Mouse (Mus musculus): ENCODE data around the gene Ggnbp2. TPM values are rescaled to one million over a fixed set of nuclear protein-coding genes. Genes with fewer than 3 reads are reported as not detected.
A peak's percentile ranks its signal among the peaks of the same experiment; 100 is the strongest.

Ggnbp2 gene
- polyA plus RNA-seq, 1 experiment, result 522 TPM

GRCm38 (mm10) chr11:84823484-84823897, 47.1 kb downstream of the Ggnbp2 start:
- no peak overlapping the region for H3K4me3 ChIP-seq (ENCODE audit: insufficient read depth, low read depth, low read length)
- WGBS, result 80% methylated on average over 10 of the region's 10 CpGs
- H3K27ac ChIP-seq (ENCODE audit: insufficient read depth, low read depth, low read length), result no peak overlapping the region
- no peak for TF ChIP-seq POLR2A (IDR thresholded peaks at IDR 0.05; ENCODE audit: insufficient read depth, low read depth, low read length)
- TF ChIP-seq CTCF (IDR thresholded peaks at IDR 0.05; ENCODE audit: insufficient read depth, low read depth, low read length), result no peak
- peaks cover 5% of the 10 kb centered on the region for H3K4me1 ChIP-seq (ENCODE audit: control insufficient read depth, insufficient read depth, low read length)

- WGBS, result 93% methylated on average over 5 of the region's 5 CpGs
- no peak overlapping the region for H3K27ac ChIP-seq (ENCODE audit: insufficient read depth, low read depth, low read length)
- H3K4me1 ChIP-seq (ENCODE audit: control insufficient read depth, insufficient read depth, low read length), result peaks cover 3% of the 10 kb centered on the region
- H3K4me3 ChIP-seq (ENCODE audit: insufficient read depth, low read depth, low read length), result no peak overlapping the region
- no peak for TF ChIP-seq CTCF (IDR thresholded peaks at IDR 0.05; ENCODE audit: insufficient read depth, low read depth, low read length)
Measured at GRCm38 (mm10) chr11:84822487-84822886, 48.1 kb downstream of the Ggnbp2 start.

- WGBS, result 91% methylated on average over 9 of the region's 9 CpGs
- Histone ChIP-seq H3K4me3 (ENCODE audit: insufficient read depth, low read depth, low read length) (no peak overlapping the region), H3K27ac (ENCODE audit: insufficient read depth, low read depth, low read length) (no peak overlapping the region), H3K4me1 (ENCODE audit: control insufficient read depth, insufficient read depth, low read length) (peaks cover 3% of the 10 kb centered on the region)
- TF ChIP-seq CTCF (IDR thresholded peaks at IDR 0.05; ENCODE audit: insufficient read depth, low read depth, low read length), result no peak
- TF ChIP-seq POLR2A (IDR thresholded peaks at IDR 0.05; ENCODE audit: insufficient read depth, low read depth, low read length), result no peak
Measured at GRCm38 (mm10) chr11:84821131-84821770, 49.4 kb downstream of the Ggnbp2 start.

- peaks cover 3% of the 10 kb centered on the region for H3K4me1 ChIP-seq (ENCODE audit: control insufficient read depth, insufficient read depth, low read length)
- TF ChIP-seq CTCF (IDR thresholded peaks at IDR 0.05; ENCODE audit: insufficient read depth, low read depth, low read length), result peak; percentile 63; the same call in 1 of the 2 replicates
- TF ChIP-seq POLR2A (IDR thresholded peaks at IDR 0.05; ENCODE audit: insufficient read depth, low read depth, low read length), result peak; percentile 15; the same call in 1 of the 2 replicates
- peak within 1 kb of the TSS; percentile 71 for H3K4me3 ChIP-seq (ENCODE audit: insufficient read depth, low read depth, low read length)
- under 1% methylated on average over 55 of the region's 55 CpGs for WGBS
- H3K27ac ChIP-seq (ENCODE audit: insufficient read depth, low read depth, low read length), result peak within 1 kb of the TSS; percentile 23; the same call in 1 of the 2 replicates
Measured at GRCm38 (mm10) chr11:84818961-84819692, 51.5 kb downstream of the Ggnbp2 start, which contains the start of gene Mrm1. Mrm1 (minus strand) TSS chr11:84819515.

GRCm38 (mm10) chr11:84818085-84818960, 52.3 kb downstream of the Ggnbp2 start:
- TF ChIP-seq POLR2A (IDR thresholded peaks at IDR 0.05; ENCODE audit: insufficient read depth, low read depth, low read length) (no peak), CTCF (IDR thresholded peaks at IDR 0.05; ENCODE audit: insufficient read depth, low read depth, low read length) (0 out of 2 replicates have a peak, but pooled peaks have one; percentile 38)
- Histone ChIP-seq H3K27ac (ENCODE audit: insufficient read depth, low read depth, low read length) (no peak overlapping the region), H3K4me1 (ENCODE audit: control insufficient read depth, insufficient read depth, low read length) (peaks cover 3% of the 10 kb centered on the region), H3K4me3 (ENCODE audit: insufficient read depth, low read depth, low read length) (peak overlapping the region; percentile 71)
- under 1% methylated on average over 39 of the region's 39 CpGs for WGBS

- TF ChIP-seq POLR2A (IDR thresholded peaks at IDR 0.05; ENCODE audit: insufficient read depth, low read depth, low read length) (no peak), CTCF (IDR thresholded peaks at IDR 0.05; ENCODE audit: insufficient read depth, low read depth, low read length) (no peak)
- peaks cover 3% of the 10 kb centered on the region for H3K4me1 ChIP-seq (ENCODE audit: control insufficient read depth, insufficient read depth, low read length)
- no peak overlapping the region for H3K27ac ChIP-seq (ENCODE audit: insufficient read depth, low read depth, low read length)
- H3K4me3 ChIP-seq (ENCODE audit: insufficient read depth, low read depth, low read length), result no peak overlapping the region
- 82% methylated on average over 6 of the region's 6 CpGs for WGBS
Measured at GRCm38 (mm10) chr11:84817362-84817761, 53.3 kb downstream of the Ggnbp2 start.

- TF ChIP-seq POLR2A (IDR thresholded peaks at IDR 0.05; ENCODE audit: insufficient read depth, low read depth, low read length) (no peak), CTCF (IDR thresholded peaks at IDR 0.05; ENCODE audit: insufficient read depth, low read depth, low read length) (peak; percentile 94)
- Histone ChIP-seq H3K4me1 (ENCODE audit: control insufficient read depth, insufficient read depth, low read length) (no peaks in the 10 kb centered on the region), H3K4me3 (ENCODE audit: insufficient read depth, low read depth, low read length) (no peak overlapping the region), H3K27ac (ENCODE audit: insufficient read depth, low read depth, low read length) (no peak overlapping the region)
- WGBS, result 64% methylated on average over 13 of the region's 13 CpGs
Measured at GRCm38 (mm10) chr11:84813724-84814510, 56.7 kb downstream of the Ggnbp2 start.

GRCm38 (mm10) chr11:84804373-84804772, 66.2 kb downstream of the Ggnbp2 start:
- WGBS, result 93% methylated on average over 4 of the region's 4 CpGs
- TF ChIP-seq CTCF (IDR thresholded peaks at IDR 0.05; ENCODE audit: insufficient read depth, low read depth, low read length) (no peak), POLR2A (IDR thresholded peaks at IDR 0.05; ENCODE audit: insufficient read depth, low read depth, low read length) (no peak)
- H3K27ac ChIP-seq (ENCODE audit: insufficient read depth, low read depth, low read length), result no peak overlapping the region
- no peaks in the 10 kb centered on the region for H3K4me1 ChIP-seq (ENCODE audit: control insufficient read depth, insufficient read depth, low read length)
- H3K4me3 ChIP-seq (ENCODE audit: insufficient read depth, low read depth, low read length), result no peak overlapping the region

Data from olfactory bulb, adult 2 months (tissue).